Mouse (Mus musculus): ENCODE measurements at regions not wholly inside any gene's neighbourhood (a gene's known extent, or its start where the extent isn't known, plus 50 kb on each side); places are given as distances from the start of the nearest gene placed in this dataset.
"Not testable (repeated sequence)": the region's sequence is repeated elsewhere in the genome, so short reads cannot be mapped to it uniquely, and the experiment has no call there.

DNA sequence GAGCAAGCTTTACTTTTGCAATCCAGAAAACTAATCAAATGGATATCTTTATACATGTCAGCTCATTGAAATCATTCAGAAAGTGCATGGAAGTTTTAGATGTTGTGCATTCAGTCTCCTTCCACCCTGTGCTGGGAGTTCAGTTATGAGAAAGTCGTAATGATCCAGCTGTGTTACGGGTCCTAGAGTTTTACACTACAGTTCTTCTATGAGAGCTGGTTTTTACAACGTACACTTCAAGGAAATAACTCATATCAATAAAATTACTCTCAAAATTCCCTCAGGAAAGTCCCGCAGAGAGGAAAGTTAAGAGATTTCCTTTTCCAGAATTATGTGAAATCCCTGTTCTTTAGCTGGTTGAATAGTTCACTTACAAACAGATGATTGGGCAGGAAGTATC, 418.1 kb upstream of the Slc10a2 start:
- no peak for DNase-seq

DNA sequence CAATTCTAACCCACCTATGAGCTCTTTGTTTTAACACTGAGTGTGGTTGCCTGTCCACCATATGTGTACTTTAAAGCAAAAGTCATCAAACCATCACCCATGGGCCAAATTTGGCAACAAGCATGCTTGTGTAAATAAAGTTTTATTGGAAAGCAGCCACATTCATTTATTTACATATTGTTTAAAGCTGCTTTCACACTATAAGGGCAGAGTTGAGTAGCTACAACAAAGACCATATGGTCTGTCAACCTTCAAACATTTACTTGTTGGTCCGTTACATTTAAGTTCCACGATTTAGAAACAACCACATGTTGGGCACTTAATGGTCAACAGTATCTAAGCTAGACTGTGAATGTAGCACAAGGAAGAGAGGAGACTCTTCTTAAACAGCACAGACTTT, 390.7 kb upstream of the Slc10a2 start:
- no peak for DNase-seq

DNA sequence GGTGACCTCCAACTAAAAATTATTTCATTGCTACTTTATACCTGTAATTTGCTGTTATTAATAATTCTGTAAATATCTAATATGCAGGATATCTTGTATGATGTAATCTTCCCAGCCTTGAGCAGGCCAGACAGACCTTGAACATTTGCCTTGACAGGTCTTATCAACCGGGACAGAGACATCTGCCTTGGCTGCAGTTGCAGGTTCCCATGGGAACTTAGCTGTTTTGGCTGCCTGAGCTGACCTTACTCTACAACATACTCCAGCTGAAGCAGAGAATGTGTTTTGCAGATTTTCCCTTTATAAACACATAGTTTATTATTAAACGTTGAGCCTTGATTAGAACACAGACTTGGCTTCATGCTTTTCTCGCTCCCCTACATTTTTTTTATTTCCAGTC, 385.3 kb upstream of the Slc10a2 start:
- peak; percentile 22 for DNase-seq

DNA sequence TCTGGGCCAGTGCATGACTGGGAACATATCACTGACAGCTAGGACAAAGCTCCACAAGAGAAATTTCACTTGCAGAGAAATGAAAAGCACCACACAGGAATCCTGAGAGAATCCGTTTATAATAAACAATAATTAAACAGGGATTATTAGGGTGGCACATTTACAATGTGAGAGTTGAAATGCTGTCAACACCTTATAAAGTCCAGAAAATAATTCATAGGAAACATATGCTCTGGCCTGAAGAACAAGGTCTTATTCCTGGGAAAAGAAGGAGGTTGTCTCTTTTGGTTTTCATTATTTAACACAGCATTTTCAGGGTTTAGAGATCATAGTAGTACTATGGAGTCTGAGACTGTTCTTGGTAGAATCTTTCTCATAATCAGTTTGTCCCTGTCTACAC, 377.8 kb upstream of the Slc10a2 start:
- DNase-seq, result no peak

DNA sequence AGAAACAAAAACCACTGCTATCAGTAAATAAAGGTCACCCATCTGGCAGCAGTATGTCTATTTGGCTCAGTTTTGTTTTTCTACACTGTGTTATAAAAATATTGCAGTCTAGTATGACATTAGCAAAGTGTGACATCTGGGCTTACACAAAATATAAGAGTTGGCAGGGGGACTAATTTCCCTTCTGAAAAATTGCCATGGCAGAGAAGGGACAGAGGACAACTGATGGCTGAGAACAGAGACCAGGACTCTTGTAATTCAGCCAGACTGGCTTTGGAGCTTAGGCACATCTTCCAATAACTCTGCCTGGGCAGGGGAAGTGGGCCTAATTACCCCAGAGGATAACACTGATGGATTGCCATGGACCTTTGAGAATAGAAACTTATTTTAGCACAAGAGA, 367.8 kb upstream of the Slc10a2 start:
- no peak for DNase-seq

DNA sequence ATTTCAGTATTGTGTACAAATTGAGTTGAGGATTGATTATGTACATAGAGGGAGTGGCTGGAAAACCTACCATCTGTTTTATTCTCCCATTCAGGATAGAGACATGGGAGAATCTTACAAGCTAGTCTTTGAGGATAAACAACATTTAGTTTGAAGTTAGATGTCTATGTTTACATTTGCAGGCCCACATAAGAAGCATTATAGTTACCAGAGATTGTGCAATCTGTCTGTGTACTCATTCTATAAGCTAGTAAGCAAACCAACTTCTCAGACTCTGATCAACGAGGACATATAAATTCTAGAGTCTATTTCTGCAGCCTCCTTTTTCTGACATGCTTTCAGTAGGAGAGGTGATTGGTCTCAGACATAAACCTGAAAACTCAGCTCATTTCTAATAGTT, 367.4 kb upstream of the Slc10a2 start:
- DNase-seq, result no peak

DNA sequence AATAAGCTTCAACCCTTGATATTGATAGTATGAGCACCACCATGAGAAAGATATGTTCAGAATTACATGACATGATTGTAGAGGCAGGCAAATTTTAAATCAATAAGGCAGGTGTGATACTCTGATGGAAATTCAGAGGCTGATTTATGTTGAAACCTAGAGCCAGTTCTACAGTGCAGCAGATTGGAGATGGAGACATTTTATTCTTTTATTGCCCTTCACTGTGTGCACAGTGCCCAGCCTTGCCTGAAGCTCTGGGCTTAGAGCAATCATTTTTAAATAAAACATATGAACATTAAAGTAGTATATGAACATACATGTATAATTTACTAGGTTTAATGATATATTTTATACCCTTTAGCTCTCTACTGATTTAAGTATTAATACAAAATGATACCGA, 352.5 kb upstream of the Slc10a2 start:
- DNase-seq, result no peak

DNA sequence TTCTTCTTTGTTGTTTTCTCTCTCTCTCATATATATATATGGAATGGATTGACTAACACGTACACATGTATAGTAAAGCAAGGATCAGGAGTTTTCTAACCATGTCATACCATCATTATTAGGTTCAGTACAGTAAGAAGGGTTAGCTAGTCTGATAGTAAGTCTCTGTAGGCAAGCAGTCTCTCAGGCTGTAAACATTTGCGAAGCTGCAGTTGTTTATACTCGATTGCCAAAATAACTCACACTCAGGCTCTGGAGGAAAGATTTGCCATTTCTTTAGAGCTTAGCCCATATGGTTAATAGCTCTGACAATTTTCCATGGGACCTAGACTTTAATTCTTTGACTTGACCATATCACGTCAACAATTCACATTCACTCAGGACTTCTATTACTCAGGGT, 348.3 kb upstream of the Slc10a2 start:
- no peak for DNase-seq

DNA sequence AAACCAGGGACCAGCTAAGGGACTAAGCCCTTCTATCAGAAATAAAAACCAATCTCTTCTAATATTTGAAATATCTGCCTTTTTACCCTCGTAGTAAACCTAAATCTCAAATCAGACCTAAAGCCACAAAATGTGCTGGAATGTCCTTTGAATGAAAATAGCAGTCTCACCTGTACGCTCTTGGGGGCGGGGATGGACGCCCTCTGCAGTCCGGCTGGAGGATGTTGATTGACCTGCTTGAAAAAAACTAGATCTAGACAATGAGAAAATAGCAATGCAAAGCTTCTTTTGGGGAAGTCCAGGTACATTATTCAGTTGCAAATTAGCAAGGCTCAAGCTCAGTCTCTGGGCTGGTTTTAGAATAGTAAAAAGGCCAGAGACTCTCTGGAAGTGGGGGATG, 337.1 kb upstream of the Slc10a2 start:
- DNase-seq, result not testable (repeated sequence)

DNA sequence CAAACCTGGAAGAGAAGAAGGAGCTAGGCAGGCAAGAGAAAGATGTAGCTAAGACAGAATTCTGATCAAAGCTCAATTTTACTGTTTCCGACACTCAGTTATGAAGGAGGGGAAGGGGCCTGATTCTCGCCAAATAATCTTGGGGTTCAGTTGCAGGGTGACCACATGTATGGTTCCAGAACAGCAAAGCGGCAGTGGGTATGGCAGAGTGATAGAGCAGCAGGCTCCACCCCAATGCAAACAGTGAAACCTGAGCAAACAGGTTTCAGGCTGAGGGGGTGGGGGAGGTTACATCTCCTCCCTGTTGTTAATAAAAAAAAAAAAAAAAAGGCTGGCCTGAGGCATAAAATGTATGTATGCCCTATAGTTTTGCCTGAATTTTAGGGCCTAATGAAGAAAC, 335.3 kb upstream of the Slc10a2 start:
- not testable (repeated sequence) for DNase-seq

DNA sequence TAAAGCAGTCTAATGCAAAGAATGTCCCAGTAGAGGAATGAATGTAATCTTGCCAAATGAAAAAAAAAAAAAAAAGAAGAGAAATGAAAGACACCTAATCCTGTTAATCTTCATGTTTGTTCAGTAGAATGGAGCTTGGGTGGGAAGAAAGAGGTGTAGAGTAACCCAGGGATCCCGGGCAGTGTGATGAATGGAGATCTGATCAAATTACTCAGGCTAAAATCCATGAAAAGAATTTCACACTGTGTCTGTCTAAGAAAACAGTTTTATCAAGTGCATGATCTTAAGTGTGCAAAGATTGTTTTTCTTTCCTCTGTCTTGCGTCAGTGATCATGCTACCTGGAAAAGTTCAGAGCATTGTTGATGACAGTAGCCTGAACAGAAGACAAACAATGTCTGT, 333.9 kb upstream of the Slc10a2 start:
- no peak for DNase-seq

DNA sequence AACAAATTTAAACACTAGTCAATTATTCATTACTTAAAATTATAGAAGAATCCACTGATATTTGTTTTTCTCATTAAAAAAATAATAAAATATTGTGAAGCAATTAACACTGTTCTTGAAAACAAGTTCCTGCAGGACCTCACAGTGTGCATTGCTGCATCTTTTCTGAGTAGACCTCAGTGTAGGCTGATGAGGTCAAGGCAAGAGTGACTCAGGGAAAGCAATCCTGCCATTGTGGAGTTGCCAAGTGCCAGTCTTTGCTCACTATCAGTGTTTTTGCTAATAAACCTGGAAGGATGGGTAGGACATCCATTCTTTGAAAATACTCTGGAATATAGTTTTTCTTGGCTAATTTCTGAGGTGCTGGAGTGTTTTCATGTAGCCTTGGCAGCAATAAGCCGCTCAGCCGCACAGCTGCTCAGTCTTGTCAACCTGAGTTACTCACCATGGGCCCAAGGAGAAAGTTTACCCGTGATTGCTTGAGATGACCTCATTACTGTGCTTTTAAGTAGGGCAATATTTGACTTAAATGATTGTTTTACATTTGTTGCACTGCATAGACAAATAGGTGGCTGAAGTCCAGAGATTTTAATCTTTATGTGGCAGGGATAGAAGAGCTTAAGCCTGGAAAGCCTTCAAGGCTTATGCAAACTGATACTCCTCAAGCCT, 323.3 kb upstream of the Slc10a2 start:
- DNase-seq, result no peak

DNA sequence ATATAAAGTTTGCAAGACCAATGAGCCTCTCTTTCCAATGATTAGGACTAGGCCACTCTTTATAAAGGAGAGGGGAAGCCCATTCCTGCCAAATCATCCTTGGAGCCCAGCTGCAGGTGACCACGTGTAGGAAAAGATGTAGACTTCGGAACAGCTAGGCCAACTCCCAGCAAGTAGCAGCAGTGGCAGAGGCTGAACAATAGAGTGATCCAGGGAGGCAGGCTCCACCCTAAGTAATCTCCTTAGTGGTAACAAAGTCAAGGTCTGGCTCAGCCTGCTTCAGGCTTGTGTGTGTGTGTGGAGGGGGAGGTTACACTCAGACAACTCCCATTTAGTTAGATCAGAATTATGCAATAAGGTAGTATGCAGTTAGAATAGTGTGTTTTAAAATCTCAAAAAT, 311.7 kb upstream of the Slc10a2 start:
- not testable (repeated sequence) for DNase-seq

DNA sequence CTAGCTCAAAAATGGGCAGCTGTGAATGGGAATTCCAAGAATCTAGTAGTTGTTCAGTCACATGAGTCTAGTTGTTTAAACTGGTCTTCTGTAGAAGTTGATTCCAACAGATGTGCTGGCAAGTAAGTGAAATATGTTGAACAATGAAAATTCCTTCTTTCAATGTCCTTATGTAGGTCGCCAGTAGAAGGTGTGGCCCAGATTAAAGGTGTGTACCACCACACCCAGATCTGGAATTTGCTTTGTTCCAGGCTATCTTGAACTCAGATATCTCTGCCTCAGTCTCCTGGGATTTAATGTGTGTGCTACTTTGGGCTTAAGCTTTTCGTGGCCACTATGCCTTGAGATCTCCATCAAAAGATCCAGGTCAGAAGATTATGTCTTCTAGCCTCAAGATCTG, 279.7 kb upstream of the Slc10a2 start:
- no peak for DNase-seq

DNA sequence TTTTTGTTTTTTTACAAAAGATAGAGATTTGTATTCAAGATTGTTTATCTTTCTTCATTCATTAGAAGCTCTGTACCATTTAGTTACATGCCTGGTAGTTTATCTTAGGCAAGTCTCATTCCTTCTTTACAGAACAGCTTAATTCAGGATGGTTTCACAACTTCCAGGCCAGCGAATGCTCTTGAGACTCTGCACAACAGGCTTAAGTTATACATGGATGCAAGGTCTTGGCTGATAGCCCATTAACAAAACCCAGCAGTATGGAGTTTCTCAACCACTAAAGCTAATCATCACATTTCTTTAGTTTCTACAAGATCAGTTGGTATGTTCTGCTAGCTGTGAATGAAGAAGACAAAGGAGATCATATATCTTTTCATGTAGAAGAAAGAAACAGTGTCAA, 272.9 kb upstream of the Slc10a2 start:
- DNase-seq, result no peak

DNA sequence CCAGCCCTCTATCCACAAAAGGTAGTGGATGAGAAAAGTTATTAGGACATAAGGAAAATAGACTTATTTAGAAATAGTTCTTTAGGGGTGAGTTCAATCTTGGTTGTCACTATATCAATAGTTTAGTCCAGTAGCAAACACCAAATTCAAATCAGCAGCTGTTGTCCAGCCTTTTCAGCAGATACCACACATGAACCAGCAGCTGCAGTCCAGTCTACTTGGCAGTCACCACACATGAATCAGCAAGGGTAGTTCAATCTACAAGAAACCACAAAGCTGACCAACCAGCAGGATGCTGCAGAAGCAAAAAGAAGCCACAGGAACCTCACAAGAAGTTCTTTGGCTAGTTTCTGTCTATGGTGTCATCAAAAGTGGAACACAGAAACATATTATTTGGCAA, 234.8 kb upstream of the Slc10a2 start:
- DNase-seq, result no peak

DNA sequence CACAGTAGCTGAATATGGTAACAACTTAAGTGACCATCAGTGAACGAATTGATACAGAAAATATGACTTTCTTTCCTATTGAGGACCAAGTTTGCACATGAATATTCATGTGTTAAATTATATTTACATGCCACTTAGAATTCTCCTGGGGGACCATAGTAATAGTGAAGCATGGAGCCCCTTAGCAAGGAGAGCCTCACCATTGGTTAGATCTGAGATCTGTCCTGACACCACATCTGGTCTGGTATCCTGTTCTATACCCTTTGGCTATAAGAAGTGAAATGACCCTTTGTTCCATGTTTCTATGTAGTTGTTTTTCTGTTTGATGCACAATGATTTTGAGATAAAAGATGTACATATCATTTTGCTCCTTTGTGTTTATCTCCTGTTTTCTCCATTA, 209.4 kb upstream of the Slc10a2 start:
- DNase-seq, result no peak

DNA sequence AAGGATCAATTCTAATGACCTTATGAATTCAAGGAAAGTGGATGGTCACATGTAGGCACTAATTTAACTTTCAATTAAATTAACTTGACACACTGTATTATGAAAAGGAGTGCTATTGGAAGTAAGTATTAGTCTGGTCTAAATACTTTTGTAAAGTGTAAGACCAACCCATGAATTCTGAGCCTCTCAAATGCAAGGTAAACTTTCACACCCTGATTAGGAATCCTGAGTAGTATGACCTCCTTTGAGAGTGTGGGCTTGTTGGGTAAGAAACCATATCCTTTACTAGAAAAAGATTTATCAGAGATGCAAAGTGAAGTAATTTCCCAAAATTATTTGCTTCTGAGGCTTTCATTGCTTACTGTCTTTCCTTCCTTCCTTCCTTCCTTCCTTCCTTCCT, 194.8 kb upstream of the Slc10a2 start:
- no peak for DNase-seq

DNA sequence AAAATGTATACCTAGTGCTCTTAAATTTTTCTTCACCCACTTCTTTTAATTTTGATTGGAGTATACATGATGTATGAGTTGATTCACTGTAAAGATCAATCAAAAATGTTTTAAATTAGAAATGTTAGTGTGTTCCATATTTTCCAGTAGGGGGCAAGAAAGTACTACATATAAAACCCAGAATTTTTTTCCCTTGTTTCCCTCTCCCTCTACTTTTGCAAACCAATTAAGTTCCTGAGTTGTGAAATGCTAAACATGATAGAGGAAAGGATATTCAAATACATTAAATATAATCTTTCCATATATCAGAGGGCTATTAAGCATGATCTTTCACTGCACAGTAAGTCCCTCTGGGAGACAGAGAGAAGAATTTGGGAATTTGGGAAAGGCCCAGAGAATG, 192.0 kb upstream of the Slc10a2 start:
- DNase-seq, result no peak

DNA sequence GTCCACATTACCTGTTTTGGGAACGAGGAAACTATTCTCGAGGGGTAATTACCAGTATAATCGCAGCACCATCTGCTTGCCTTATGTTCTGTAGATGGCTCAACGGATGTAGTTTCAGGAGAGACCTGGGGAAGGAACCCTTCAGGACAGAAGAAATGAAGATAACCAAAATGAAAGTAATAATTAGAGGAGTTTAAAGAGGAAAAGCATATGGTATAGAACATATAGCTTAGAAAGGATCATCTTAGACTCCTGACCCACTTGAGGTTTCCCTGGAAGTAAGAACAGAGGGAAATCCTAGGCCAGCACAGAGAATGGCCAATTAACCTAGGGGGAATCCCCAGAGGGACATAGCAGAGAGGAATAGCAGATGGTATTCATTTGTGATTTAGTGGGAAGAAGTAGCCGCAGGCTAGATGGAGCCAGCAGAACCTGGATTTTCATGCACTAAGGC, 180.6 kb upstream of the Slc10a2 start:
- no peak for DNase-seq

DNA sequence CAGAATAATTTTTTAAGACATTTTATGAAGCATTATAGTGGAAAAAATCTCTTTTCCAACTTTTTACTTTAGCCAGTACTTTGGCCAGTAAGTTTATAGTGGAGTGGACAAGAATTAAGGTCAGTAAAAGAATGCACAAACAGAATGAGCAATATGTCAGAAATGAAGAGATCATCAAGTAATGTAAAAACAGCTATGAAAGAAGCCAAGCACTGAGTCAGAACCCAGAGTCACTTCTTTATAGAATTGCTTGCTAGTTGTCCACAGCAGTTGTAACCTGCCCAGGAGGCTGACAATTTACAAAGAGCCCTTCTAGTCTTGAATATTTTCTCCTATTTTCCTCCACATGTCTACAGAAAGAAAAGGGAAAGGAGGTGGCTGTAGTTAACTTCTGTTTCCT, 178.6 kb upstream of the Slc10a2 start:
- no peak for DNase-seq

DNA sequence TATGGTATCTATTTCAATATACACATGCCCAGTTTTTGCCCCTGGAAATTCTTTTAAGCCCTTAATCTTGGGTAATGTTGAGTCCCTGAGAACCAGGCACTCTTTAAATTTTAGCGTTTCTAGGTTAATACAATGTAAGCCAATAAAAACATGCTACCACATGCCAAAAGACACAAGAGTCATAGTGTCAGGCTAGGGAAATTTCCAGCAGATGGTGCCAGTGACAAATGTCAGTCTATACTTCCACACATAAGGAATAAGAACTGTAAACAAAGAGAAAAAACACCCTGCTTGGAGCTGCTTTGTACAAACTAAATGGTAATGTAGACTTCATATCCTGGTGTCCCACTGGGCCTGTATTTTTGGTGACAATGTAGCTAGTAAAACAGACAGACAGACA, 157.2 kb upstream of the Slc10a2 start:
- DNase-seq, result no peak

DNA sequence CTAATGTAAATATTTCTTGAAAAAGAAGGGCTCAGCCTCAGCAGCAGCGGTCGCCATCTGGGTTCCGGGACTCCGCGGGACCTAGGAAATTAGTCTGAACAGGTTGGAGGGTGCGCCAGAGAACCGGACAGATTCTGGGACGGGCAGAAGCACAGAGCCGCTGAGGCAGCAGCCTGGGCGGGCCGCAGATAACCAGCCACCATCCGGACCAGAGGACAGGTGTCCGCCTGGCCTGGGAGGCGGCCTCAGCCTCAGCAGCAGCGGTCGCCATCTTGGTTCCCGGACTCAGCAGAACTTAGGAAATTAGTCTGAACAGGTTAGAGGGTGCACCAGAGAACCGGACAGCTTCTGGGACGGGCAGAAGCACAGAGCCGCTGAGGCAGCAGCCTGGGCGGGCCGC, 136.7 kb upstream of the Slc10a2 start:
- DNase-seq, result not testable (repeated sequence)
